Mouse (Mus musculus) liver, embryonic 14.5 days (tissue): Measurements from ENCODE around the gene Olfr911-ps1. TPM values are rescaled to one million over a fixed set of nuclear protein-coding genes. Genes with fewer than 3 reads are reported as not detected.

ENCODE experiments used
- ATAC-seq: fragments of 200-750 bp; cut with Nextera tagmentation; 2 replicates; pipeline ENCODE4 v1.8.0; 2017; ENCODE audit warnings: moderate number of reproducible peaks, mild to moderate bottlenecking, moderate library complexity; ENCODE audit not compliant: insufficient read depth
- DNase-seq, 3 experiments: peaks; one replicate each; pipeline ENCODE4 v3.0.0-alpha.2; 2012 to 2013; ENCODE audit warnings: low read depth in 3 of 3, low spot score in 3 of 3
- H3K27ac ChIP-seq: fragments of 300-500 bp; sonication (generic); 2 replicates; pipeline ENCODE4 v1.5.1; 2014; ENCODE audit warnings: moderate library complexity, mild to moderate bottlenecking, control low read depth, inconsistent platforms
- H3K27me3 ChIP-seq: fragments of 300-500 bp; sonication (generic); 2 replicates; pipeline ENCODE4 v1.6.1; 2014; ENCODE audit warnings: mild to moderate bottlenecking, low read length, moderate library complexity; ENCODE audit not compliant: control insufficient read depth, insufficient read depth
- H3K36me3 ChIP-seq: fragments of 300-500 bp; sonication (generic); replicated peaks from 2 replicates; pipeline ENCODE4 v1.6.1; 2014; ENCODE audit warnings: low read depth; ENCODE audit not compliant: control insufficient read depth, insufficient read depth
- H3K4me1 ChIP-seq, 2 experiments: fragments of 200-500 bp in 1 of 2; fragments of 300-500 bp in 1 of 2; sonication (generic) in 1 of 2; replicated peaks; 2 replicates each; pipeline ENCODE4 v1.6.1; 2012 to 2014; ENCODE audit warnings: antibody characterized with exemption in 1 of 2, inconsistent platforms in 1 of 2, low read length in 1 of 2; ENCODE audit not compliant: control insufficient read depth in 2 of 2, insufficient read depth in 2 of 2
- H3K4me2 ChIP-seq: fragments of 300-500 bp; sonication (generic); 2 replicates; pipeline ENCODE4 v1.6.1; 2014; ENCODE audit warnings: low read depth, mild to moderate bottlenecking, control low read depth, moderate library complexity
- H3K4me3 ChIP-seq, 2 experiments: fragments of 200-500 bp in 1 of 2; fragments of 300-500 bp in 1 of 2; sonication (generic) in 1 of 2; 2 replicates each; pipeline ENCODE4 v1.5.1; 2012 to 2014; ENCODE audit warnings: low read depth in 2 of 2, low read length in 2 of 2, mild to moderate bottlenecking in 2 of 2, control low read depth in 1 of 2, inconsistent platforms in 1 of 2, moderate library complexity in 1 of 2; ENCODE audit not compliant: insufficient read depth in 1 of 2
- H3K9ac ChIP-seq: fragments of 300-500 bp; sonication (generic); replicated peaks from 2 replicates; pipeline ENCODE4 v1.6.1; 2014; ENCODE audit warnings: mild to moderate bottlenecking, control low read depth, moderate library complexity
- H3K9me3 ChIP-seq: fragments of 300-500 bp; sonication (generic); 2 replicates; pipeline ENCODE4 v1.6.1; 2016; ENCODE audit warnings: low read length, mixed read lengths; ENCODE audit not compliant: control insufficient read depth
- CTCF ChIP-seq: IDR thresholded peaks from 2 replicates; pipeline ENCODE4 v1.5.1; 2016; ENCODE audit warnings: antibody characterized with exemption, low read depth, control low read depth
- EP300 ChIP-seq: IDR thresholded peaks from 2 replicates; pipeline ENCODE4 v1.6.1; 2016; ENCODE audit warnings: antibody characterized with exemption, low read depth
- WGBS: fragments of 180-500 bp; shearing (Covaris S2); extraction: QIAGEN DNeasy Blood & Tissue Kit; methylation state at CpG from one replicate; pipeline ENCODE4 v1.1.7; 2014; ENCODE audit not compliant: insufficient replicate concordance; 5-methylcytosine and 5-hydroxymethylcytosine counted together
- polyA plus RNA-seq, 2 experiments: library from polyadenylated mRNA; depleted of rRNA in 1 of 2; stranded (reverse) in 1 of 2; unstranded in 1 of 2; fragments of >200 nt; fragmentation: Nextera tagmentation in 1 of 2; extraction: Ambion mirVana in 1 of 2; gene quantifications; 2 replicates each; pipeline versions ENCODE4 v1.2.1 to v1.2.3; 2012 to 2014

The Olfr911-ps1 gene
- polyA plus RNA-seq (2012; rRNA removed) (not detected in 2 replicates), polyA plus RNA-seq (2014; fragmentation: Nextera tagmentation; extraction: Ambion mirVana) (not detected in 2 replicates)

DNA sequence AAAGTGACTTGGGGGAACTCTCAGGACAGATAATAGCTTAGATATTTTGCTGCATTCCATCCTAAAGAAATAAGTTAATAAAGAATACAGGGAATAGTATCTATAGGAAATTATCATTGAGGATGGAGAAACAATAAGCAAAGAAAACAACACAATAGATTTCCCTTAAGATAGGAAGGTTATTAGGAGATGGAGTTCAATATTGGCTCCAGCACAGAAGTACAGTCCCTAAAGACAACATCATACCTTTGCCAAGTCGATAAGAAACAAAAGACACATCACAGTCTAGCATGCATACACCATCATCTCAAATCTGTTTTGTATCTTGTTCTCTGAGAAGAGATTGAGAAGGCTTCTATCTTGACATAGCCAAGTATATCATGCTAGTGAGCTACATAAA lies at the start of gene Olfr911-ps1:
TSS of gene Olfr911-ps1 (plus strand) at position 301 of the 400 bp plus-strand sequence.
- Histone ChIP-seq H3K4me1 (no peaks in the 10 kb centered on the region), H3K9ac (no peak within 1 kb of the TSS), H3K9me3 (no peaks in the 10 kb centered on the region), H3K4me2 (no peak within 1 kb of the TSS), H3K36me3 (no peaks in the 10 kb centered on the region), H3K27ac (no peak within 1 kb of the TSS), H3K4me3 (no peak within 1 kb of the TSS), H3K27me3 (no peaks in the 10 kb centered on the region)
- DNase-seq (no peak), ATAC-seq (no peak)
- WGBS = 33% methylated on average over 1 of the region's 1 CpGs
- TF ChIP-seq EP300 (no peak), CTCF (no peak)

DNA sequence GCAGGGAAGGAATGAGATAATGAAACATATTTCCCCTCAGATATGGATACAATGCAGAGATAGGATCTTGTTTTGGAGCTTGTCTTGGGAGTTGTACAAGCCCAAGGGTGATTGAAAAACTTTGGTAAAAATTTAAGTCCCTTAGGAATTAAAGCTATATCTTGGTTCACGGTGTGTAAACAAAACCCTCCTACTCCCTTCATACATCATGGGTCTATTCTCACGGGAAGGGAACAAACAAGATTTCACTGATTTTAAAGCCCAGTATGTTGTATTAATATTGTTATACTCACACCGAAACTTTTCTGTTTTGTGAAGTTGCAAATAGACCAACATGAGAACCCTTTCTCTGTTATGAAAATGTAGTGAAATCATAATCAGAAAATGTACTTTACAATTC lies 34.6 kb upstream of the Olfr911-ps1 start, which contains the start of gene Olfr906:
TSS of gene Olfr906 (plus strand) at position 301 of the 400 bp plus-strand sequence.
- ATAC-seq (no peak), DNase-seq (no peak)
- no peaks in the 10 kb centered on the region for H3K36me3 ChIP-seq
- WGBS = 54% methylated on average over 3 of the region's 3 CpGs
- H3K27ac ChIP-seq = no peak within 1 kb of the TSS
- H3K9ac ChIP-seq = no peak within 1 kb of the TSS
- no peaks in the 10 kb centered on the region for H3K27me3 ChIP-seq
- TF ChIP-seq EP300 = no peak
- TF ChIP-seq CTCF = no peak
- H3K4me3 ChIP-seq = no peak within 1 kb of the TSS
- H3K9me3 ChIP-seq = no peaks in the 10 kb centered on the region
- no peaks in the 10 kb centered on the region for H3K4me1 ChIP-seq
- H3K4me2 ChIP-seq = no peak within 1 kb of the TSS

DNA sequence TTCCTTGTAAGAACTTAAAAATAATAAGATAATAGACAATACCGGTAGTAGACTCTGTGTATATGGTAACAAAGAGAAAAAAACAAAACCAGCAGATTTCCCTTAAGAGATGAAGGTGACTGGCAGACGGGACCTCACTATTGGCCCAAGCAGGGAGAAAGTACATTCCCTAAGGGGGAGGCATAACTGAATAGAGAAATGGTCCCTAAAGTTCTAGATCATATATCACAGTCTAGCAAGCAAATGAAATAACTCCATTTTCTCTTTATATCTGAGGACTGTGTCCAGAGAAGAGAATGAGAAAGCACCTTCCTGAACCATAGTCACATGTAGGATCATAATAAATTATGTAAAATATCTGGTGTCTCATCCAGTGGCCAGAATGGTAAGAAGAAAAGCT lies 25.9 kb upstream of the Olfr911-ps1 start, which contains the start of gene Olfr907:
TSS of gene Olfr907 (plus strand) at position 301 of the 400 bp plus-strand sequence.
- H3K27me3 ChIP-seq = no peaks in the 10 kb centered on the region
- no peak within 1 kb of the TSS for H3K4me2 ChIP-seq
- no peak for ATAC-seq
- no peaks in the 10 kb centered on the region for H3K9me3 ChIP-seq
- TF ChIP-seq CTCF (no peak), EP300 (no peak)
- 60% methylated on average over 2 of the region's 2 CpGs for WGBS
- H3K27ac ChIP-seq = no peak within 1 kb of the TSS
- no peak for DNase-seq
- H3K9ac ChIP-seq = no peak within 1 kb of the TSS
- no peak within 1 kb of the TSS for H3K4me3 ChIP-seq
- no peaks in the 10 kb centered on the region for H3K36me3 ChIP-seq
- H3K4me1 ChIP-seq = no peaks in the 10 kb centered on the region

DNA sequence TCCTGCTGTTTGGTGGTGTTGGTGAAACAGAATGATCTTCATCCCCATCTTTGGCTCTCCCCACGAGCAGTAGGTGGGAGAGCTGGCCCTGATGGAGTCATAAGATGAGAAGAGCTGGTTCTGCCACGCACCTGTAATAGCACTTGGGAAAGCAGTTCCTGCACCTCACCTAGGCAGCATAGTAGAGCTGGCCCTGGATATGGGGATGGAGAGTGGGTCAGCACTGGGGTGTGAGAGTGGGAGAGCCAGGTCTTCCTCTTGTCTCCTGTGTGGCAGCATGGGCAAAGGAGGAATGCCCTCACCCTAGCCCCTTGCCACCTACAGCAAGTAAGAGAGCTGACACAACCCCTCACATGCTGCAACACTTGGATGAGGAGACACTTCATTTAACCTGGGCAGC lies 9.0 kb upstream of the Olfr911-ps1 start:
- Histone ChIP-seq H3K36me3 (no peaks in the 10 kb centered on the region), H3K27me3 (no peaks in the 10 kb centered on the region), H3K4me2 (no peak overlapping the region), H3K9me3 (no peaks in the 10 kb centered on the region), H3K4me1 (no peaks in the 10 kb centered on the region), H3K9ac (no peak overlapping the region), H3K27ac (no peak overlapping the region), H3K4me3 (no peak overlapping the region)
- no peak for DNase-seq
- no peak for ATAC-seq
- TF ChIP-seq EP300 = no peak
- no peak for TF ChIP-seq CTCF
- 34% methylated on average over 2 of the region's 2 CpGs for WGBS

DNA sequence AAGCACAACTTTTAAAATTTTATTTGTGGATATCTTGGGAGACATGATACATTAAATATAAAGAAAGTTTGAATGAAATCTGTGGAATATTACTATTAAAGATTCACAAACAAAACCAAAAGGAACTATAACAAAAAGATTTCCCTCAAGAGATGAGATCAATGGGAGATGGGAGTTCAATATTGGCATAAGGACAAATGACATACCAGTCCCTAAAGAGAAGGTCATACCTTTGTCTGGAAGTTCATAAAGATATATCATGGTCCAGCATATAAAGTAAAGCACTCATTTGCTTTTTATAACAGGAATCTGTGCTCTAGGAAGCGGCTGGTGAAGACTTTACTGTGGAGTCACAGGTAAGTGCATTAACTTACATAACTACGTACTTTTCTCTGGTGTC lies 16.2 kb downstream of the Olfr911-ps1 start, which contains the start of gene Olfr910:
TSS of gene Olfr910 (plus strand) at position 301 of the 400 bp plus-strand sequence.
- Histone ChIP-seq H3K27me3 (no peaks in the 10 kb centered on the region), H3K4me3 (no peak within 1 kb of the TSS), H3K27ac (no peak within 1 kb of the TSS), H3K9ac (no peak within 1 kb of the TSS), H3K9me3 (no peaks in the 10 kb centered on the region), H3K4me2 (no peak within 1 kb of the TSS), H3K36me3 (no peaks in the 10 kb centered on the region), H3K4me1 (no peaks in the 10 kb centered on the region)
- DNase-seq (no peak), ATAC-seq (no peak)
- WGBS = 63% methylated on average over 2 of the region's 2 CpGs
- no peak for TF ChIP-seq CTCF
- no peak for TF ChIP-seq EP300

Other genes starting within 250 kb of the Olfr911-ps1 start
- not detected in 2 replicates for gene Olfr896-ps1, start 230.5 kb upstream of the Olfr911-ps1 start, polyA plus RNA-seq (2012; rRNA removed)
- not detected in 2 replicates for gene Olfr896-ps1, start 230.5 kb upstream of the Olfr911-ps1 start, polyA plus RNA-seq (2014; fragmentation: Nextera tagmentation; extraction: Ambion mirVana)
- gene Olfr25, start 192.5 kb upstream of the Olfr911-ps1 start, polyA plus RNA-seq (2012; rRNA removed) = not detected in 2 replicates
- not detected in 2 replicates for gene Olfr25, start 192.5 kb upstream of the Olfr911-ps1 start, polyA plus RNA-seq (2014; fragmentation: Nextera tagmentation; extraction: Ambion mirVana)
- not detected in 2 replicates for gene Olfr898, start 173.2 kb upstream of the Olfr911-ps1 start, polyA plus RNA-seq (2012; rRNA removed)
- gene Olfr898, start 173.2 kb upstream of the Olfr911-ps1 start, polyA plus RNA-seq (2014; fragmentation: Nextera tagmentation; extraction: Ambion mirVana) = not detected in 2 replicates
- not detected in 2 replicates for gene Olfr250, start 154.7 kb upstream of the Olfr911-ps1 start, polyA plus RNA-seq (2012; rRNA removed)
- gene Olfr250, start 154.7 kb upstream of the Olfr911-ps1 start, polyA plus RNA-seq (2014; fragmentation: Nextera tagmentation; extraction: Ambion mirVana) = not detected in 2 replicates
- not detected in 2 replicates for gene Olfr251, start 144.5 kb upstream of the Olfr911-ps1 start, polyA plus RNA-seq (2012; rRNA removed)
- not detected in 2 replicates for gene Olfr251, start 144.5 kb upstream of the Olfr911-ps1 start, polyA plus RNA-seq (2014; fragmentation: Nextera tagmentation; extraction: Ambion mirVana)
- not detected in 2 replicates for gene Olfr147, start 119.9 kb upstream of the Olfr911-ps1 start, polyA plus RNA-seq (2012; rRNA removed)
- not detected in 2 replicates for gene Olfr147, start 119.9 kb upstream of the Olfr911-ps1 start, polyA plus RNA-seq (2014; fragmentation: Nextera tagmentation; extraction: Ambion mirVana)
- gene Olfr901, start 92.1 kb upstream of the Olfr911-ps1 start, polyA plus RNA-seq (2012; rRNA removed) = not detected in 2 replicates
- gene Olfr901, start 92.1 kb upstream of the Olfr911-ps1 start, polyA plus RNA-seq (2014; fragmentation: Nextera tagmentation; extraction: Ambion mirVana) = not detected in 2 replicates
- gene Olfr902, start 73.9 kb upstream of the Olfr911-ps1 start, polyA plus RNA-seq (2012; rRNA removed) = not detected in 2 replicates
- gene Olfr902, start 73.9 kb upstream of the Olfr911-ps1 start, polyA plus RNA-seq (2014; fragmentation: Nextera tagmentation; extraction: Ambion mirVana) = not detected in 2 replicates
- not detected in 2 replicates for gene Olfr904, start 58.4 kb upstream of the Olfr911-ps1 start, polyA plus RNA-seq (2012; rRNA removed)
- gene Olfr904, start 58.4 kb upstream of the Olfr911-ps1 start, polyA plus RNA-seq (2014; fragmentation: Nextera tagmentation; extraction: Ambion mirVana) = not detected in 2 replicates
- gene Olfr905, start 50.5 kb upstream of the Olfr911-ps1 start, polyA plus RNA-seq (2012; rRNA removed) = not detected in 2 replicates
- gene Olfr905, start 50.5 kb upstream of the Olfr911-ps1 start, polyA plus RNA-seq (2014; fragmentation: Nextera tagmentation; extraction: Ambion mirVana) = not detected in 2 replicates
- gene Olfr906, start 34.5 kb upstream of the Olfr911-ps1 start, polyA plus RNA-seq (2012; rRNA removed) = not detected in 2 replicates
- gene Olfr906, start 34.5 kb upstream of the Olfr911-ps1 start, polyA plus RNA-seq (2014; fragmentation: Nextera tagmentation; extraction: Ambion mirVana) = not detected in 2 replicates
- gene Olfr907, start 25.8 kb upstream of the Olfr911-ps1 start, polyA plus RNA-seq (2012; rRNA removed) = not detected in 2 replicates
- not detected in 2 replicates for gene Olfr907, start 25.8 kb upstream of the Olfr911-ps1 start, polyA plus RNA-seq (2014; fragmentation: Nextera tagmentation; extraction: Ambion mirVana)
- gene Olfr910, start 16.3 kb downstream of the Olfr911-ps1 start, polyA plus RNA-seq (2012; rRNA removed) = not detected in 2 replicates
- gene Olfr910, start 16.3 kb downstream of the Olfr911-ps1 start, polyA plus RNA-seq (2014; fragmentation: Nextera tagmentation; extraction: Ambion mirVana) = not detected in 2 replicates
- not detected in 2 replicates for gene Olfr912, start 58.6 kb downstream of the Olfr911-ps1 start, polyA plus RNA-seq (2012; rRNA removed)
- not detected in 2 replicates for gene Olfr912, start 58.6 kb downstream of the Olfr911-ps1 start, polyA plus RNA-seq (2014; fragmentation: Nextera tagmentation; extraction: Ambion mirVana)
- not detected in 2 replicates for gene Olfr913, start 71.2 kb downstream of the Olfr911-ps1 start, polyA plus RNA-seq (2012; rRNA removed)
- gene Olfr913, start 71.2 kb downstream of the Olfr911-ps1 start, polyA plus RNA-seq (2014; fragmentation: Nextera tagmentation; extraction: Ambion mirVana) = not detected in 2 replicates
- gene Olfr914, start 83.5 kb downstream of the Olfr911-ps1 start, polyA plus RNA-seq (2012; rRNA removed) = not detected in 2 replicates
- not detected in 2 replicates for gene Olfr914, start 83.5 kb downstream of the Olfr911-ps1 start, polyA plus RNA-seq (2014; fragmentation: Nextera tagmentation; extraction: Ambion mirVana)
- not detected in 2 replicates for gene Olfr916, start 138.3 kb downstream of the Olfr911-ps1 start, polyA plus RNA-seq (2012; rRNA removed)
- gene Olfr916, start 138.3 kb downstream of the Olfr911-ps1 start, polyA plus RNA-seq (2014; fragmentation: Nextera tagmentation; extraction: Ambion mirVana) = not detected in 2 replicates
- gene Olfr917, start 144.3 kb downstream of the Olfr911-ps1 start, polyA plus RNA-seq (2012; rRNA removed) = not detected in 2 replicates
- gene Olfr917, start 144.3 kb downstream of the Olfr911-ps1 start, polyA plus RNA-seq (2014; fragmentation: Nextera tagmentation; extraction: Ambion mirVana) = not detected in 2 replicates
- gene Olfr918, start 153.0 kb downstream of the Olfr911-ps1 start, polyA plus RNA-seq (2012; rRNA removed) = not detected in 2 replicates
- gene Olfr918, start 153.0 kb downstream of the Olfr911-ps1 start, polyA plus RNA-seq (2014; fragmentation: Nextera tagmentation; extraction: Ambion mirVana) = not detected in 2 replicates
- not detected in 2 replicates for gene Olfr919, start 182.1 kb downstream of the Olfr911-ps1 start, polyA plus RNA-seq (2012; rRNA removed)
- not detected in 2 replicates for gene Olfr919, start 182.1 kb downstream of the Olfr911-ps1 start, polyA plus RNA-seq (2014; fragmentation: Nextera tagmentation; extraction: Ambion mirVana)
- gene Vwa5a, start 196.7 kb downstream of the Olfr911-ps1 start, polyA plus RNA-seq (2012; rRNA removed) = 3.0 and 4.5 TPM in 2 replicates
- 8.5 TPM in 2 replicates for gene Vwa5a, start 196.7 kb downstream of the Olfr911-ps1 start, polyA plus RNA-seq (2014; fragmentation: Nextera tagmentation; extraction: Ambion mirVana)
- gene Olfr920, start 230.7 kb downstream of the Olfr911-ps1 start, polyA plus RNA-seq (2012; rRNA removed) = 0.03 and 0.04 TPM in 2 replicates
- not detected in 2 replicates for gene Olfr920, start 230.7 kb downstream of the Olfr911-ps1 start, polyA plus RNA-seq (2014; fragmentation: Nextera tagmentation; extraction: Ambion mirVana)